Mouse (Mus musculus) stomach, postnatal 0 days (tissue): Measurements from ENCODE around the gene Zfp536.

Source experiments
- CTCF ChIP-seq: IDR thresholded peaks from 2 replicates; pipeline ENCODE4 v1.5.1; 2016; ENCODE audit warnings: antibody characterized with exemption, low read depth, mild to moderate bottlenecking, moderate library complexity
- EP300 ChIP-seq: optimal IDR thresholded peaks from 2 replicates; pipeline ENCODE3; 2016; ENCODE audit warnings: antibody characterized with exemption

DNA sequence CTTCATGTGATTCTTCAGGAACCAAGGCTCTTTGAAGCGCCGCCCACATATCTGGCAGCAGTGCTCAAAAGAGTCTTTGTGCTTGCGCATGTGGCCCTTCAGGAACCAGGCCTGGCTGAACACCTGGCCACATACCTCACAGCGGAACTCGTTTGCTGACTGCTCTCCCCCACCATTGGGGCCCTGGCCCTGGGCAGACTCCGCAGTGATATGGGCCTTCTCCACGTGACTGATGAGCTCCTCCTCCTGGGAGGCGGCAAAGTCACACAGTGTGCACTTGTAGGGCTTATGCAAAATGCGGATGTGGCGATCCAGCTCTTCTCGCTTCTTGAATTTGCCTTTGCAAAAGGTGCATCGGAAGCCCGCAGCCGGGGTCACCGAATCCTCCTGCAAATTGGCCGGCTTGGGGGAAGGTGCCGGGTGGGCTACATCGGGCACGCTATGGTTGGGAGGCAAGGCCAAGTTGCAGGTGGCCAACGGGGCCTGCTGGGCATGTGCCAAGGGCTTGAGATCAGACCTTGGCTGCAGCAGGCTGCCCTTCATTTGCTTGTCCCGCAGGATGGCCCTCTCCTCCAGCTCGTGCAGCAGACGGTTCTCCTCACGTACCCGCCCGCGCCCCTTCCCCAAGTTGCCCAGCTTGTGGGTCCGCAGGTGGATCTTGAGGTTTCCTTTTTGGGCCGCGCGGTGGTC lies 204.5 kb downstream of the Zfp536 start:
- TF ChIP-seq CTCF (no peak), EP300 (no peak)
